Mouse (Mus musculus) right cerebral cortex, postnatal 4 days (tissue): Measurements from ENCODE around the gene Fam129a.
"Not testable (repeated sequence)": the region's sequence is repeated elsewhere in the genome, so short reads cannot be mapped to it uniquely, and the experiment has no call there.

ENCODE experiments used
- DNase-seq: peaks from one replicate; pipeline ENCODE4 v3.0.0-alpha.2; 2022

The Fam129a gene

DNA sequence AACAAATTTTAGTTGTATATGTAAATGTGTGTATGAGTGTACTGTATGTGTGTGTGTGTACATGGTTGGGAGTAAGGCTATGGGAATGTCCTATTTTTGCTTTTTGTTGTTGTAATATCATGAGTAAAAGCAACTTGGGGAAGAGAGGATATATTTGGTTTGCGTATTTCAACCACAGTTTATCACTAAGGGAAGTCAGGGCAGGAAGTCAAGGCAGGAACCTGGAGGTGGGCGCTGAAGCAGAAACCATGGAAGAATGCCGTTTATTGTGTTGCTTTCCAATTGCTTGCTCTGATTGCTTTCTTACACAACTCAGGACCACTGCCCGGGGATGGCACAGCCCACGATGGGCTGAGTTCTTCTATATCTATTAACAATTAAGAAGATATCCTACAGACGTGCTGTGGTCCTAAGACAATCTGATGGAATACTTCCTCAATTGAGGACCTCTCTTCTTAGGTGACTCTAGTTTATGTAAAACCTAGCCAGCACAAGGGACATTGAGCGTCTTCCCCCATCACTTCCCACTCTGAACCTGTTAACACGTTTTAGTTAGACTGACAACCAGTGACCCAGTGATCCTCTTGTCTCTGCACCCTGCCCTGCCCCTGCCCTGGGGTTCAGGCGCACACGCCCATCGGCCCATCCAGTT lies 13.7 kb downstream of the Fam129a start:
- DNase-seq: no peak

DNA sequence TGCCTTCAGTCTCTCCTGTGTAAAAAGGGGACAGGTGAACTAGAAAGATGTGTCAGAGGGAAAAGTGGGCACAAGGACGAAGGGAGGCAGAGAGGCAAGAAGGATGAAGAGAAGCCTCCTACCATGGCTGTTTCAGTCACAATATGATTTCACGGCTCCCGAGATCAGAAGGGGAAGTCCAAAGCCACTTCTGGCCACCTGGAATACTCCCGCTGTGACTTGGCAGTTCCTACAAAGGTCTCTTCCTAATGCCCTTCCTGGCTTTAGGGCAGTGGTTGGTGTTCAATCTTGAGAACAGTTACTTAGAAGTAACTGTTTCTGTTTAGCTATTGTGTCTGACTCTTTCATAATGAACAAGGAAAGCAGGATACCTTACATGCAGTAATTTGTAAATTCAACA lies 14.7 kb downstream of the Fam129a start:
- DNase-seq: no peak

GRCm38 (mm10) chr1:151592085-151593017 lies 21.4 kb downstream of the Fam129a start:
- DNase-seq: no peak

GRCm38 (mm10) chr1:151594906-151595305 lies 23.9 kb downstream of the Fam129a start:
- no peak for DNase-seq

DNA sequence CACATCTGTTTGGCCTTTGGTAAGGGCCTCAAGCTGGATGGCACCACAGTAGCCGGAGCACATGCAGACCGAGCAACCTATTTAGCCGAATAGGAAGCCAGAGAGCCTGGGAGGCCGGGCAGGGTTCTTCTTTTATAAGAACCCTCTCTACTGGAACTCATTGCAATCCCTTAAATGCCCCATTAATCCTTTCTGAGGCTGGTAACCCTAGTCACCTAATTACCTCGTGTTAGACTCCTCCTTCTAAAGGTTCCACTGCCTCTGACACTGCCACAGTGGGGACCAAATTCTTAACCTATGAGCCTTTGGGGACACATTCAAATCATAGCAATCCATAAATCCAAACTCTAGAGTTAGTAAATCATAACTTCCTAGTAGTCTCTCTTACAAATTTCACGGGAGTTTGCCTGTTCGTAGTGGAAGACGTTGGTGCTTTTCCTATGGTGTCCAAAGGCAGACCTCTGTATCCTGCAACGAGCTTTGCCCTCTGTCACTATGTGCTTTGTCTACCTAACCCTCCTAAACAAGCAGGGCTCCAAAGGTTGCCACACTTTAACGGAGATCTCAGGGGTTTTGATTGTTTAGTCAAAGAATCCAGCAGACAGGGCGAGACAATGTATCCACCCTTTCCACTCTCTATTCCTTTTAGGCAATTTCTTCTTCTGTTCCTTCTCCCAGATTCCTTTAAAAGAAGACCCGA lies 24.8 kb downstream of the Fam129a start:
- DNase-seq: no peak

- no peak for DNase-seq
These were observed 25.6 kb downstream of the Fam129a start for GRCm38 (mm10) chr1:151596562-151596961.

DNA sequence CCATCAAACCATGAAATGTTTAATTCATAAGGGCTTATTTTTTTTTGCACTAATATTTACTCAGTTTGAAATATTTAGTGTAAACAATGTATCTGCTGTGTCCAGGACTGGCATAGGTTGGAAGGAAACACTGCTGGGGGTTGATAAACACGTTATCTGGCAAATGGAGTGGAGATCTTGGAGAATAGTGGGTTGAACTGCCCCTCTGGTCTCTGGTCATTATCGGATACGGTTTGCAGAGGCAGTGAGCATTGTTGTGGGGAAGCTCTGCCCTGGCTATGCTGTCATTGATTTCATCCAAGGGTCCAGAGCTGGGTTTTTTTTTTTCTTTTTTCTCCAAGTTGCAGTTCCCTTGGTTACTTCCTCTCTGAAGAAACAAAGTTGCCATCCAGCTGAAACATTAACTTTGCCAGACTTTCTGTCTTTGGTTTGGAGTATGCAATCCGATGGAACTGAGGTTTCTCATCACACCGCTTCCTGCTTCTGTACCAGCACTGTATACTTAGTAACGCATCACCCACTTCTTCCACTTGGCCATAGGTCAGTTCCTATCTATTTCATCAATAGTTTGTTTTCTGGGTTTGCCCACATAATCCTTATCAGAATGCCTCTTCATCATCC lies 26.8 kb downstream of the Fam129a start:
- no peak for DNase-seq

- no peak for DNase-seq
These were observed 27.9 kb downstream of the Fam129a start for GRCm38 (mm10) chr1:151598876-151599275.

GRCm38 (mm10) chr1:151604328-151604727 lies 33.3 kb downstream of the Fam129a start:
- no peak for DNase-seq

DNA sequence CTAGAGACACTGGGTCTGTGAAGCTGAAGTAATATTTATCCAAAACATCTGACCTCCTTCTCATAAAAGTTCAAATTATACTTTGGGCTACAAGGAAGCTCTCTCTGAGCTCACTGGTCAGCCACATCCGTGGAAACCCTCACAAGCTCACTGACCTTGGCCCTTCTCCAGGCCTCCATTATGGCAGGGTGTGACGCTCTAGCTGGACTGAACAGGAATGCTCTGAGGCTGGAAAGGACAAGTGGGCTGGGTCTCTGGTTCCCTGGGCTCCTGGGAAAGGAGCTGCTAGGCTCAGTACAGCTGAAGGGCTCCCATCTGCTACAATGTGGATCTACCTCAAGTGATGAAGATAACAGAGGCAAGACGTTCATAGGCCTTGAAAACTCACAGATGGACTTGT lies 37.0 kb downstream of the Fam129a start:
- DNase-seq: not testable (repeated sequence)

- no peak for DNase-seq
These were observed 39.6 kb downstream of the Fam129a start for GRCm38 (mm10) chr1:151610621-151611020.

GRCm38 (mm10) chr1:151614320-151614935 lies 43.4 kb downstream of the Fam129a start:
- DNase-seq: no peak

GRCm38 (mm10) chr1:151615625-151616024 lies 44.6 kb downstream of the Fam129a start:
- no peak for DNase-seq

DNA sequence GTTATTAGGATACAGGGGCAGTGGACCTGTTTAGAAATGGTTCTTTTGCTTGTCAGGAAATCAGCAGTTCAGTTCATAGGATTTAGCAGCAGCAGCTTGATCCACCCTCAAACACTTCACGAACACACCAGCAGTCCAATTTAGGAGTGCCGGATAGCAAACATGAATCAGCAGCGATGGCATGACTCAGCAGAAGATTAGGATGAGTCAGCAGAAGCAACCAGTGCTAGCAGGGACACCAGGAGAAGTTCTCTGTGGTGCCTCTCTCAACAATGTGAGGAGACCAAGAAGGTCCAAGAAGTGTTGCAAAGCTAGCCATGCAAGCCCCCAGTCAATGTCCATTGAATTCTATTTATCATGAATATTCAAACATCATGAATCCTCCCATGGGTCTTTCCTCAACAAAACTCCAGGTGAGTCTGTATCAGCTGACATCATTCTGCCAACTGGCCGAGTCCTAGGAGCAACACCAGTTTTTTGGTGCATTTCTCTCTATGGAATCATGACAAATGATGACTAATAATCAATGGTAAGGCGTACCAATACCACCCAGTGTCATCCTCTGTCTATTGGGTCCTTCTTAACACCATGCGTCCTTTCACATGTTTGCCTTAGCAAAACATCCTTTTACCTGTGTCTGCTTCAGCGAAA lies 45.7 kb downstream of the Fam129a start:
- DNase-seq: no peak

DNA sequence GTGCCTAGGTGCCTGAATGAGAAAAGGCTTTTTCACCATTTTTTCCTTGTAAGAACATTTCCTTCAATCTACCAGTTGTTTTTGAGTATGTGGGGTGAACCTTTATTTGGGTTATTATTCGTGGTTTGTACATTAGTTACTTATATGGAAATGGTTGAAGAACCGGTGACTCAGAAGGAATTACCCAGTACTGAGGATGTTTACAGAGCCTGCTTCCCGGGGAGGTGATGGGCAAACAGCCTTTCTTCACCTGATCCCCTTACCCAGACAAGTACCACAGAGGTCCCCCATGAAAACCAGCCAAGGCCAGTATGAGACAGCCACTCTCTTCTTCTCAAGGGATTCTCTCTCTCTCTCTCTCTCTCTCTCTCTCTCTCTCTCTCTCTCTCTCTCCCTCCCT lies 47.3 kb downstream of the Fam129a start:
- DNase-seq: no peak

DNA sequence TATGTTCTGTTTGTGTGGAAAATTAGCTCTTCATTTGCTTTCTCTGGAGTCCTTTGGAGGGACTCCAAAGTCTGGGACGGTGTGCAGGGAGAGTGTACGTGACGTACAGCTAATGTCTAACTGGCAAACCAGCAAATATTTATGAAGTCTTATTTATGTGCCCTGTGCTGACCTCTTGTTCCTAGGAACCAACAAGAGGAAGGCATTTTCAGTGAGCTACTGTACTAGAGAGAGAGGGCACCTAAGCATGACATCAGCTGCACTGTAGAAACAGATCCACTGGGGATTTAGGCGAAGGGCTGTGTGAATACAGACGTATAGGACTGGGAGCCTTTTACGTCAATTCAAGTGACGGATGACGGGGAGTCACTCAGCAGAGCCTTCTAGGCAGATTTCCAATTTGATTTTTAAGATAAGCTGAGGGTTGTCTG lies 48.3 kb downstream of the Fam129a start:
- DNase-seq: no peak

- no peak for DNase-seq
These were observed 49.7 kb downstream of the Fam129a start for GRCm38 (mm10) chr1:151620730-151621129.

- DNase-seq: no peak
These were observed 53.6 kb downstream of the Fam129a start for GRCm38 (mm10) chr1:151624442-151625226.

DNA sequence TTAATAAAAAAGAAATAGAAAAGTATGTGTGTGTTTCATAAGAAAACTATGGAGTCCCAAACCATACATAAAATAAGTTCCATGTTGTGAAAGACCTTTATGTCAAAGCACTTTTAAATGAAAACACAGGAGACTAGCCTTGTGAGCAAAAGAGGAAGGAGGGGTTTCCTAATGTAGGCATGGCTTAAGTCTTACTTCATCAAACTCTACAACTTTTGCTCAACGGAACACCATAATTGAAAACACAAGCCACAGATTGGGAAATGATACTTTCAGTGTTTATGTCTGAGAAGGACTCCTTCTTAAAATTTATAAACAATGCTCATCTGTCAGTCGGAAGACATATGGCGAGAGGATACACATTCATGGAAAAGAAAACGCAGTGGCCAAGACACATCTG lies 54.3 kb downstream of the Fam129a start:
- DNase-seq: no peak

- DNase-seq: no peak
These were observed 54.7 kb downstream of the Fam129a start for GRCm38 (mm10) chr1:151625690-151626089.

DNA sequence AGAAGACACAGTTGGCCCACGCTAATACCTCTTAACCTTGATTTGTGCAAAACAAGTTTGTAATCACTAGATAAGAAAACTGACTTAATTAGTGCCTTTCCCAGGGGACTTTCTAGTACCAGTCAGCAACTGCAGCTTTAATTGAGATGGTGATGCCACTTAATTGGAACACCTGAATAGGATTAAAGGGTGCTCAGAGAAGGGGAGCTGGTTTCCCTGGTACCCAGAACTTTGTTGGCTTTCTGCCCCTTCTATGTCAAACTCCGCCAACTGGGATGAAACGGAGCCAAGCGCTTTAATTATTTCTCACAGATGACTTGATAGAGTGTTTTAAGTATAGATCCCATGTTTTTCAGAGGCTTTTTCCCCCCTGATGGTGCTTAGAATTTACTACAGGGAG lies 55.6 kb downstream of the Fam129a start:
- DNase-seq: peak; percentile 5
